Mouse (Mus musculus) central nervous system, embryonic 18 days (tissue): ENCODE results near the gene Zfp871. TPM values are rescaled to one million over a fixed set of nuclear protein-coding genes. Genes with fewer than 3 reads are reported as not detected.

Experiments used
- polyA plus RNA-seq: library from polyadenylated mRNA; depleted of rRNA; stranded (reverse); fragments of >200 nt; gene quantifications from 2 replicates; pipeline ENCODE4 v1.2.3, GENCODE M21; 2012; rRNA removed

Zfp871 gene
- polyA plus RNA-seq = 28.0 and 28.1 TPM in 2 replicates

DNA sequence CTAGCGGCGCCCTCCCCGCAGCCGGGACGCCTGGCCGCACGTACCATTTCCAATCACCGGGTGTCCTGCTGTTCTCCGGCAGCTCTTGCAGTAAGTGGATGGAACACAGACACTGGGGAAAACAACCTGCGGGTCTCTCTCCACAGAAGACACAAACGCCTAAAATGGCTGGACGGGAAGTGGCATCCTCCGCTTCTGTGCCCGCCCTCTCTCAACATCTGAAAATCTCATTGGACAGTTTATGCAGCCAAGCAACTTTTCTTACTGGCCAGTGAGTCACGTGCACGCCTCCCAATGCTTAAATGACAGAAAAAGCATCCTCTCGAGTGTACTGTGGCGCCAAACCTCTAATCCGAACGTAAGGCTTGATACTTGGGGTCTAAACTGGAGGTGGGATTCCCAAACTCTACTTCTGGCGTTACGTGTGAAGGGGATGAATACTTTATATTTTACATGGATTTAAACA is at the start of gene Zfp871:
Zfp871 (minus strand) TSS at position 194 of the 466 bp plus-strand sequence.

DNA sequence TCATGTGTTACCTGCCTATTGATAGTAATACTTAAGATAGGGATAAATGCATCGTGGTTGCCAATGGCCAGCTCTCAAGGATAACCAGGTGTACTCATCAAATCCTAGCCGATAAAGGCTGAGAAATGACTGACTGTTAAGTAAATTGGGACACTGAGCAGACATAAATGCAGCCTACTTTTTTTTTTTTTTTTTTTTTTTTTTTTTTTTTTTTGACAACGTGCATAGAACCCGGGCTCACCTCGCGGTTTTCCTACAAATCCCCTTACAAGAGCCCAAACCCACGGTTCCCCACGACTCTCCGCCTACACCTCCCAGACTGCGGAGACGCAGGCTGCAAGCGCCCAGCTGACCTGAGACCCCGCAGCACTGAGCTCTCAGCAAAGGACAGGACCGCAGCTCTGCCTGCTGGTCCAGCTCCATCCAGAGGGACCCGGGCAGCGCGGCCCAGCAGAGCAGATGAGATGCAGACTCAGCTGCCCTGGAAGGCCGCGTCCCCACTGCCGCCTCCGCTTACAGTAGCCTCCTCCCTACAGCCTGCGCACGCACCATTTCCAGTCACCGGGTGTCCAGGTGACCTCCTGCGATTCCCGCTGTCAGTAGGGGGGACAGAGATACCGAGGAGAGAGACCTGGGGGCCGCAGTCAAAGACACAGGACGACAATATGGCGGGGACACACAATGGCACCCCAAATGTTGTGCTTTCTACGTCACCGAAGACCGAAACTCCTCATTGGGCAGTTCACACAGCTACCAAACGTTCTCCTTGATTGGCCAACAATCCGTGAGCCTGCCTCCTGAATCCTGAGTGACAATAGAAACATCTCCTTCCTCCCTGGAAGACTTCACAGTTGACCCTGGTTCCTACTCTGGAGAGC is 41.7 kb upstream of the Zfp871 start, which contains the start of gene Zfp799:
Zfp799 (minus strand) TSS at position 722 of the 878 bp plus-strand sequence.

DNA sequence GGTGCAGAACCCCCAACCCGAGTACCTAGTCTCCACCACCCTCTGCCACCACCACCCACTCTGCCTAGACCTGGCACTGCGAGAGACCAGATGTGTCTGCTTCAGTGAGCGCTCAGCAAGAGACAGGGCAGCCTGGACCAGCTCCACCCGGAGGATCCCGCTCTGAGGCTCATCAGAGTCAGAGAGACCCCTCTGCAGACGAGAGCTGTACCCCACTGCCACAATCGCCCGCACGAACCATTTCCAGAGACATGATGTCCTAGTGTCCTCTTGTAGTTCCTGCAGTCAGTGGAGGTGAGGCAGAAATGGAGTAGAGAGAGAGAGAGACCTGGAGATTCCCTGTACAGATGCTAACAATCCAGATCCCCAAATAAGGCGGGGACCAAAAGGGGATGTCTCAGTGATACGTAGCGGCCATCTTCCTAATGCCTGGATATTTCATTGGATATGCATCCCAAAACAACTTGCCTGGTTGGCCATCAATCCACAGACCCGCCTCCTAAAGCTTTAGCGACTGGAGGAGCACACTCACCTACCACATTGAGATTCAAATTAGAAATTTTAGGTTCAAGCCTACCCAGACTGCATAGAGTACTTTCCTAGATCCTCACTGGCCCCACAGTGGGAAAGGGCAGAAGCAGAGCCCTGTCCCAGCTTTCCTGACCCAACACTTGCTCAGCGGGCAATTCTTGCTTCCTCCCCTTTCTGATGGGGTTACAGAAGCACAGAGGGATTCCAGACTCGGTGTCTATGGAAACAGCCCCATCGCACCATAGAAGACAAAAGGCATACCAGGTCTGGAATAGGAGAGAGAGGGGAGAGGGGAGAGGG is 21.7 kb upstream of the Zfp871 start, which contains the start of gene Zfp811:
Zfp811 (minus strand) TSS at position 388 of the 831 bp plus-strand sequence.

Other genes with a start within 250 kb of the Zfp871 start
- not detected in 2 replicates for gene Cyp4f37, start 167.0 kb downstream of the Zfp871 start, polyA plus RNA-seq
- 0.08 TPM in 2 replicates for gene Cyp4f40, start 129.4 kb downstream of the Zfp871 start, polyA plus RNA-seq
- 3.0 and 3.5 TPM in 2 replicates for gene Cyp4f15, start 102.7 kb downstream of the Zfp871 start, polyA plus RNA-seq
- 22.2 and 22.4 TPM in 2 replicates for gene Zfp811, start 21.6 kb upstream of the Zfp871 start, polyA plus RNA-seq
- 13.0 and 16.4 TPM in 2 replicates for gene Zfp799, start 42.0 kb upstream of the Zfp871 start, polyA plus RNA-seq
- gene Zfp870, start 103.4 kb upstream of the Zfp871 start, polyA plus RNA-seq = 5.3 and 5.4 TPM in 2 replicates
- 0.21 and 0.33 TPM in 2 replicates for gene Cyp4f14, start 129.1 kb upstream of the Zfp871 start, polyA plus RNA-seq
- gene Cyp4f13, start 159.1 kb upstream of the Zfp871 start, polyA plus RNA-seq = 11.2 and 13.3 TPM in 2 replicates
- gene Zfp472, start 177.5 kb upstream of the Zfp871 start, polyA plus RNA-seq = 4.6 and 4.9 TPM in 2 replicates
- 14.3 and 14.7 TPM in 2 replicates for gene Zfp952, start 204.8 kb upstream of the Zfp871 start, polyA plus RNA-seq
- 14.8 and 15.6 TPM in 2 replicates for gene Zfp763, start 245.1 kb upstream of the Zfp871 start, polyA plus RNA-seq